Mouse (Mus musculus): ENCODE measurements around the gene Serpinf1.

- TF ChIP-seq POLR2A (IDR thresholded peaks at IDR 0.05; ENCODE audit: borderline replicate concordance, extremely low read depth, insufficient read depth, insufficient read length, poor library complexity, severe bottlenecking) (no peak), CTCF (IDR thresholded peaks at IDR 0.05; ENCODE audit: borderline replicate concordance, extremely low read depth, insufficient read depth, insufficient read length) (no peak)
These were observed 2.5 kb downstream of the Serpinf1 start for GRCm38 (mm10) chr11:75420037-75420436.

All from brain, embryonic 14.5 days (tissue).